ENCODE assay signal across 17 mouse cellular contexts in the genomic region with DNA sequence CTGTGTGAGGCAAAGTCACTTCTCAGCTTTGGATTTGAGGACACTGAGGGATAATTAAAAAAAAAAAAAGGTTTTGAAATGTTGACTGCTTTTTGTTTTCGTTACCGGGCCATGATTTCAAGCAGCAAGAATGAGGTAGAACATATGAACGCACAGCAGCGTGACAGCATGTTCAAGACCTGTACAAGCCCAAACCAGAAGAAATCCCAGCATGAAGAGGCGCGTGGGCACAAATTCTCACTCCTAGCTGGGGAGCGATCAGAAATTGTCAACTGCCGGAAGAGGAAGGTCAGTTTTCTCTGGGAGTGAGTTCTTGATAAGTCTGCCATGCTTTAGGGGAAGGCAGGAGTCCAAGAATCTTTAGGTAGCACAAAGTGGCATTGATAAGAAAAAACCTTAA. TPM values are rescaled to one million over a fixed set of nuclear protein-coding genes. Genes with fewer than 3 reads are reported as not detected.
A peak's percentile ranks its signal among the peaks of the same experiment; 100 is the strongest.
DNase-seq lines count a peak whose midpoint lies in the region; ATAC-seq lines count a peak whose summit lies in the region.
"Had no signal": no experiment of that assay in that cellular context is flagged by ENCODE, and none has a peak within 500 bp of the region (broad histone marks: within the 10 kb centered on the region; RNA-seq: fewer than 3 reads in every experiment).

No protein-coding gene starts in this region.

- ATAC-seq in monocyte, adult 5-6 weeks (replicated peaks; ENCODE audit: insufficient number of reproducible peaks, low FRiP score, low TSS enrichment, poor library complexity, severe bottlenecking), result no peak
- ATAC-seq: forebrain, embryonic 15.5 days; hindbrain, postnatal 0 days had no signal

- DNase-seq in cerebellum, adult 11-12 months, result peak; percentile 61
- no peak for DNase-seq in cerebellum, postnatal 4 days (ENCODE audit: low spot score in 2 of 2)
- peak; percentile 36 for DNase-seq in brain, adult 2 months (ENCODE audit: low read depth, low spot score)
- DNase-seq in cerebellum, adult 9-11 months, result peak; percentile 71
- DNase-seq in cerebellum, postnatal 36 days, result peak; percentile 46 to 56
- no peak for DNase-seq in gastrocnemius, postnatal 25 days
- DNase-seq: adrenal gland, postnatal 14 days; embryo, embryonic 11 days; heart, adult 18-20 months; heart, postnatal 10 days; heart, postnatal 4 days; kidney, adult 11 months had no signal

RNA-seq across cellular contexts. Expression of a gene that starts 56.3 kb away (rescaled TPM):
- not detected for total RNA-seq in gastrocnemius, postnatal 25 days (2021)
- not detected in 3 replicates for total RNA-seq in monocyte, adult 5-6 weeks (2017)
- total RNA-seq: adrenal gland, postnatal 14 days; gastrocnemius, adult 8-10 months; heart, postnatal 10 days; MEL had no signal

Comparison
In these comparisons a context has a peak if more than half of its experiments do, and no peak if none do; other contexts are left out.
1. DNase-seq: peak in cerebellum, adult 11-12 months (single experiment), brain, adult 2 months (single experiment), cerebellum, adult 9-11 months (single experiment) and cerebellum, postnatal 36 days (2 of 2); none in cerebellum, postnatal 4 days (0 of 2) and gastrocnemius, postnatal 25 days (single experiment).